Mouse (Mus musculus) gastrocnemius, adult 8-10 months (tissue): Measurements from ENCODE around the gene Gm26602. TPM values are rescaled to one million over a fixed set of nuclear protein-coding genes. Genes with fewer than 3 reads are reported as not detected.

Experiments used
- DNase-seq, 2 experiments: peaks; one replicate each; pipeline ENCODE4 v3.0.0; 2022; ENCODE audit warnings: low spot score in 2 of 2
- total RNA-seq, 4 experiments: library from RNA; stranded (reverse); gene quantifications; 2 replicates each; pipeline ENCODE4 v1.2.4; 2022

Gene Gm26602
- not detected for total RNA-seq

DNA sequence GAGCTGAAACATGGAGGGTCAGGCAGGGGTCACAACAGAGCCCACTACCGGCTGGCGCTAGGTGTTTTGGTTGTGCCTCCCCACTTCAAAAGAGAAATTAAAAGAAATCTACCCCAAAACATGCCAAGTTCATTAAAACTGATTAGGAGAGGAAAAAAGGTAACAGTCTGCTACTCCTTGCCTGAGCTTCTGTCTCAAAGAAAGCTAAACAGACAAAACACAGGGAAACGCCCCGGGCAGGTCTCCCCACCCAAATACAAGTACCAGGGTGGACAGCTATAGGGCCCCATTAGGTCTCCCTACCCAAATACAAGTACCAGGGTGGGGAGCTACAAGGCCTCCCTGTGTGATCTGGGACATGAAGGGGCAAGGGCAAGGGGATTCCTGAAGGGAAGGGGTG is at the start of gene Gm26602:
TSS of gene Gm26602 (plus strand) at position 301 of the 400 bp plus-strand sequence.
- no peak for DNase-seq

DNA sequence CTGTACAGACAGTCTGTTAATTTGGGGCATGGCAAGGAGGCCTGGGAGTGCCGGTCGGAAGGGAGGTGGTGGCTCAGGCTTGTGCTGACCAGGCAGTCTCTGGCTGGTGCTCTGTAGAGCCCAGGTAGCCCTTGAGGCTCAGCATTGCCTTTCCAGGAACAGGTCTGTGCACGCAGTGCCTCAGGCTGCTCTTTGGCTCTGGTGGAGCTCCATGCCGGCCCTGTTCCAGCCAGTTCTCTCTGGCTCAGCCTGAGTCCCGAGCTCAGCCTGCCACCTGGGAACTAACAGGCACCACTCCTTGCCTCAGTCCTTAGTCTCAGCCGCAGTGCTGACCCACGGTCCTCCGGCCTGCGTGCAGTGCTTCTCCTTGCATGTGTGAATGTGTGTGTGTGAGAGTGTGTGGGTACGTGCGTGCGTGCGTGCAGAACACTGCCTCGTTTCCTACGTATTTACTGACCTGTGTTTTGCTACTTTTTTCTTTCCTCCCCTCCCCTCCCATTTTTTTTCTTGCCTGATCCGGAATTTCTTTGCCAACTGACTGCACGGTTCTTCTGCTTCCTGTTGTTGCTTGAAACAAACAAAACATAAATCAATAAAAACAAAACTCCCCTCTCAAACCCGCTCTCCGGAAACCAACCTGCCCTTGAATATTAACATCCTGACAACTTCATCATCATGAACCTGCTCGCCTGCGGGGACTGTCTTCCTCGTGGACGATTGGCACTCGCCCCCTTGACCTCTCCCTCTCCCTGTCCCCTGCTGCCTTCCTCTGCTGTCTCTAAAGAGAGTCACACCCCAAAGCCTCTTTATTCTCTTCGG is 49.2 kb upstream of the Gm26602 start:
- no peak for DNase-seq

DNA sequence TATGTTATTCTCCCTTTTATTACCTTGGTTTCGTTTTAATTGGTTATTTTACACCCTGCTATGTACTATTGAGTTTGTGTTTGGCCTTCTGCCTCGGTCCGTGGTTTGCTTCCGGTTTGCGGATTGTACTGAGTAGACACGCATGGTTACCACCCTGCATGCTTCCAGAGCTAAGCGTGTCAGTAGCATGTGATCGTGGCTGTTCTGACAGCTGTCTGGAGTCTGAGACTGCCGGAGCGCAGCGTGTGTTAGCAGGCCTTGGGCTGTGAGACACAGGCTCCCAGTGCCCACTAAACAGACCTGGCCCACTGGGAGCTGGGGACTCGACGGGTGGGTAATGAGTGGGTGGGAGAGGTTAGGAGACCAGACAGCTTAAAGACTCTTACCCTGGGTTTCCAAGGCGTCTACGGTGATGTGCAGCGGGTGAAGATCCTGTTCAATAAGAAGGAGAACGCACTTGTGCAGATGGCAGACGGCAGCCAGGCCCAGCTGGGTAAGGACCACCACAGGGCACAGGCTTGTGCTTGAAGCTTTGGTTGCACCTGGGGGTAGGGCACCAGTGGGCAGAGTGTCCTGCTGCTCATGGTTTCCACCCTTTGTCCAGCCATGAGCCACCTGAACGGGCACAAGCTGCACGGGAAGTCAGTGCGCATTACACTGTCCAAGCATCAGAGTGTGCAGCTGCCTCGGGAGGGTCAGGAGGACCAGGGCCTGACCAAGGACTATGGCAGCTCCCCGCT is 48.4 kb upstream of the Gm26602 start:
- no peak for DNase-seq

DNA sequence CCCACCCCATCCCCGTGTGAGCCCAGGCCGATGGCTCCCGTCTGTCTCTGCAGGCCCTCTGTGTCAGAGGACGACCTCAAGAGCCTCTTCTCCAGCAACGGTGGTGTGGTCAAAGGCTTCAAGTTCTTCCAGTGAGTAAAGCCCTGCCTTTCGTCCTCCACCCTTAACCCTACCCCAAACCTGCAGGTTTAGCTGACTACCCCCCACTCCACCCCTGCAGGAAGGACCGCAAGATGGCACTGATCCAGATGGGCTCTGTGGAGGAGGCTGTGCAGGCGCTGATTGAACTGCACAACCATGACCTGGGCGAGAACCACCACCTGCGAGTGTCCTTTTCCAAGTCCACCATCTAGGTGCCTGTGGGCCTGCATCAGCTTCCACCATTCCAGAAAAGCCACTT is 47.7 kb upstream of the Gm26602 start:
- no peak for DNase-seq

DNA sequence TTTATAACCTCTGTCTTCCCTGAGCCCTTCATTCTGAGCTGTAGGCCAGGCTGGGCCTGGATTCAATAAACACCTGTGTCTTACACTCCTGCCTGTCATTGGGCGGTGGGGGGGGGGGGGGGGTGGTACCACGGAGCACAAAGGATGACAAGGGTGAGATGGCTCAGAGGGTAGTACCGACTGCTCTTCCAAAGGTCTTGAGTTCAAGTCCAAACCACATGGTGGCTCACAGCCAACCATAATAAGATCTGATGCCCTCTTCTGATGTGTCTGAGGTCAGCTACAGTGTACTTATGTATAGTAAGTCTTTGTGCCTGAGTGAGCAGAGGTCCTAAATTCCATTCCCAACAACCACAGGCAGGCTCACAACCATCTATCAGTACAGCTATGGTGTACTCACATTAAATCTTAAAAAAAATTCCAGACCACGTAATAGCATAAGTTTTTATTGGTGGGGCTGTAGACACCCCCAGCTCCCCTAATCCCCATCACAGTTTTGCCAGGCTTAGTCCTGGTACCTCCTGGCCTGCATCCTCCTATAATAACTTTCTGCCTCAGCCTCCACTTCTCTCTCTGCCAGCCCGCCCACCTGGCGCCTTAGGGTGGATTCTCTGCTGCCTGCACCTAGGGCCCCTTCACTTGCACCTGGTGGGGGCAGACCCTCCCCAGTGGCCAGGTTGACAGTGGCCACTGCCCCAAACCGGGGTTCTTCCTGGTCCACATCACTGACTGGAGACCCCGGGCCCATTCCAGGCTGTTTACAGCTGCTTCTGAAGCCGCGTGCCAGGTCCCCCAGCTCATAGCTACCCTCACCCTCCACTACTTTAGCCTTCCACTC is 46.1 kb upstream of the Gm26602 start:
- DNase-seq: no peak

DNA sequence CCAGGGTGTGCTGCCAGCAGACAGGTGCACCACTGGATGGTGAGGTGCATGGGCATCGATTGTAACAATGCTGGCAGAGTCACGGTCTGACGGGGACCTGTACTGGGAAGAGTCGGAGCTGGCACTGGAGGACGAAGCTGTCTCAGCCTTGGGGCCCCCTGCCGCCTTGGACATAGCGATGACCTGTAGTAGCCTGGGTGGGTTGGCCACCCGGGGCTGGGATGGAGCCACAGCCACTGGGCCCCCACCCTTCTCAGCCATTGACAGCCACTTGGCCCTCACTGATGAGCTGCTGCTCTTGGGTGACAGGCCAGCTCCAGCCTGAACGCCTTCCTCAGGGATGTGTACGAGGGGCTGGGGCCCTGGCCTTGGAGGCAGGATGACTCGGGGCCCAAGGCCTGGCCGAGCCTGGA is 45.5 kb upstream of the Gm26602 start:
- no peak for DNase-seq

DNA sequence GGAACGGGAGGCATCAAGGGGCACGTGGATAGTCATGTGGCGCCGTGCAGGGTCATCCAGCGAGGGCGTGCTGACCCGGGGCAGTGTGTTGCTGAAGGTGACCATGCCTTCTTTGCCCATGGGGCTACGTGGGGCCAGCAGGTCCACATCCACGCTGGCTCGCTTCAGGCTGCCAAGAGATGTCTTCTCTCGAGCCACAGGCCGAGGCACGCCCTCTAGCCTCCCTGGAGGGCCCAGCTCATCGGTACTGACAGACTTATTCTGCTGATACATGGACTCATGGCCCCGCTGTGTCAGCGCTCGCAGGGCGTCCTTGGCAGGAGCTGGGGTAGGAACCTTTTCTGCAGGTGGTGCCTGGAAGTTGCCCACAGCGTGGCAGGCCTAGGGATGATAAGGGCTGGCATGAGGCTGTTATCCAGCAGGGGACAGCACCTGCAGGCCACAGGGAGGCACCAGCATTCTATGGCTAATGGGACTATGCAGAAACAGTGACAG is 44.8 kb upstream of the Gm26602 start:
- no peak for DNase-seq

DNA sequence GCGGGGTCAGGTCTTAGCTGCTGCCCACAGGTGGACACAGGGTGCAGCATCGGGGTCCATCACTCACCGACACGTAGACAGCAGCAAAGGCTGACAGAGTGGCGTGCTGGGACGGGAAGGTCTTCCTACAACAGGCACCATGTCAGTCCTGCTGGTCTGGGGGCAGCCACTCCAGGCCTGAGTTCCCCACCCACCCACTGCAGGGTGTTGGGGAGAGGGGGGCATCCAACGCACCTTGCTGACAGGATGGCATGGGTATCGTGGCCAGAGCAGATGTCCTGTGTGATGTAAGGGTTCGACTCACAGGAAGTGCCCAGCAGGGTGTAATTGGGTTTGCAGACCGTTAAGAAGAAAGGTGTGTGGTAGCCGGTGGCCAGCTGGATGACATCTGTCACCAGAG is 44.1 kb upstream of the Gm26602 start:
- no peak for DNase-seq

DNA sequence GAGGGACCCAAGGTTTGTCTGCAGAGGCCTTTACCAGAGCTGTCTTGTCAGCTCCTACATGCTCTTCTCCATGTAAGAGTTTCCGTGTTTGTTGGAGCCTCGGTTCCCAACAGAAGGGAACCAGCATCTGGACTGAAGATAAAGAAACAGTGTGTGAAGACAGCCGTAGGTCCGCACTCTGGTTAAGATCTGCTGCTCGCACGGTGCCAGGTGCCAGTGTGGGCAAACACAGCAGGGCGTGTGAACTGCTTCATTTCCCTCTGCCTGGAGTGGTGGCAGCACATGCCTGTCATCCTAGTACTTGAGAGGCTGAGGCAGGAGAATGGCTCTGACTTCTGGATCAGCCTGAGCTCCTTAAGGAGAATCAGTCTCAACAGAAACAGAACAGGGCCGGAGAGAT is 38.8 kb upstream of the Gm26602 start:
- DNase-seq: no peak

DNA sequence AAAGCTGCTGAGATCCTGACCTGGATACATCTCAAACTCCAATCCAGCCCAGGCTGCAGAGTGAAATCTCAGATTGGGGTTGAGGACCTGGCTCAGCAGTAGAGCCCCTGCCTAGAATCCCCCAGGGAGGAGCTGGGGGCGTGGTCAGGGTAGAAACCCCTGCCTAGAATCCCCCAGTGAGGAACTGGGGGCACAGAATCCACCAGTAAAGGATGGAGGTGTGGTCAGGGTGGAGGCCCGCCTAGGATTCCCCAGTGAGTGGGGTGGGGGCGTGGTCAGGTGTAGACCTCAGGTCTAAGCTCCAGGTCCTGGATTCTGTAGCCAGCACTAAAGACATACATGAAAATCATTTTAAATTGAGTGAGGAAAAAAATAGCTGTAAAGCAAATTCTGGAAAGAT is 37.8 kb upstream of the Gm26602 start:
- DNase-seq: no peak

DNA sequence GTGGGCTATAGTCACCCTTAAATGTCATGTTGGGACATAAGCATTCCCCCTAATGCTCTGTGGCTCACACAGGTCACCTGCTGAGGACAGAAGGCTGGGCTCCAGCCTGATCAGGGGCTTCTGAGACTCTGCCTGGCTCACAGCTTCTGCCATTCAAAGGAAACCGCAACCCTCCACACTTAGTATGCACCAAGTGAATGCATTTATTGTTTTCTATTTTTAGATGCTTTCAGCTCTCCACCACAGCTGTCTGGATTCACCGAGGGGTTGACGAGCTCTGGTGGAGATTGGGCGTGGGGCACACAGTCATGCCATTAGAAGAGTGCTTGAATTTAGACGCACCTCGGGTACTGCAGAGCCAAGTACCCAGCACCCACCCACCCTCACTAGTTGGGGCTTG is 37.3 kb upstream of the Gm26602 start:
- DNase-seq: no peak

DNA sequence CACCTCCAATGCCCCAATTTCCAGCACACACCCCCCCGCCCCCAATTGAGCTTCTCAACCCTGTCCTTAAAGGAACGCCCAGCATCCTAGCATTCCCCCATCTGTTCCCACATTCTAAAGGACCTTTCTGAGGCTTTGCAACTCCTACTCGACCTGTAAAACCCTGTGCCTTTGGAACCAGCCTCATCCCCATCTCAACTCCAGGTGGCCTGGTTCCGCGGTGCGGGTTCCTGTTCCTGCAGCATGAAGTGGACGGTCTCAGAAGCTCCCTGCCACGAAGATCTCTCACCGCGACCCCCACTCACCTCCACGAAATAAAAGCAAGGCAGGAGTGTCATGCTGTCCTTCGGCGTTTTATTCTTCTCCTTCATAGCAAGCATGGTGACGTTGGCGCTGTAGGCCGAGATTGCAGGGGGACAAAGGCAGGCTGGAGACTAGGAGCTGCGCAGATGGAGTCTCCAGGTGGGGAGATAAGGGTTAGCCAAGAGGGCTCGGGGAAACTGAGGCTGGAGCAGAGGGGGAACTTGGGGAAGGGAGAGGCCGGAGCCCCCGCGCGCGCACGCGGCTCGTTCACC is 36.9 kb upstream of the Gm26602 start:
- no peak for DNase-seq

DNA sequence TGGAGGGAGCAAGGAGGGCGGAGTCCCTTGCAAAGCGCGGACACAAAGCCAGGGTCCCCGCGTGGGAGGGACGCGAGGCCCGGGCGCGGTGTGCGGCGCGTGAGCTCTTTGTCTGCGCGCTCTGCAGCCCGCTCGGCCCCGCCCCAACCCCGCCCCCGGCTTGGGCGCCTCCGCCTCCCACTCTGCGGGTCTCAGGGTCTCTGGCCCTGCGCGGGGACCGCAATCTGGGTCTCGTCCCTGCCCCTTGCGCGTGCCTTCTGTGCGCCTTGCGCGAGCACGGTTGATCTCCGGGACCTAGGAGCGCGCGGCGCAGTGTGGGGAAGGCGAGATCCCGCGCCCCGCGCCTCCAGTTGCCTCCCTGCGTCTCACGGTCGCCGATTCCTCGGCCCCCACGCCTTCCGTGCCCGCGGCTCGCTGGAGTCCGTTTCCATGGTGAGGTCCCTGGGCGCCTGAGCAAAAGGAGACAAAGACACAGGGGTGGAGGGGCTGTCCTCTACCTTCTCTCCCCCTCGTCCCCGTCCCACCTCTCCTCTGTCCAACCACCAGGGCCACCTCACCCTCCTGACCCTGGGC is 36.3 kb upstream of the Gm26602 start, which contains the start of the genes Prtn3 and Plppr3:
TSS of gene Prtn3 (plus strand) at position 187 of the 573 bp plus-strand sequence.
TSS of gene Plppr3 (minus strand) at position 345 of the 573 bp plus-strand sequence.
- no peak for DNase-seq

DNA sequence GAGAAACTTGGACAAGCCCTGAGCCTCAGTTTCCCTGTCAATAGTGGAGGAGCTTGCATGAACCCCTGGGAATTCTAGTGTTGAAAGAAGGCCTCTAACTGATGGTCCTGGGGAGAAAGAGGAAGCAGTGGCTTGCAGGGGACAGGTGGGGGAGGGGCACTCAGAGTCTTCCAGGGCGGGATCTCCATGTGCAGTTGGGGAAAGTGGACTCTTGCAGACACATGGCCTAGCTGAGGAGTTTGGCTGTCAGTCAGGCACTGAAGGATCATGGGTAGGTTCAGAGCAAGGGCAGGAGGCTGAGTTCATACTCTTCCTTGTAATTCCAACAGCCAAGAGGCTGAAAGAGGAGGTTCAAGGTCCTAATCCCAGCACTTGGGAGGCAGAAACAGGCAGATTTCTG is 33.5 kb upstream of the Gm26602 start:
- DNase-seq: no peak

DNA sequence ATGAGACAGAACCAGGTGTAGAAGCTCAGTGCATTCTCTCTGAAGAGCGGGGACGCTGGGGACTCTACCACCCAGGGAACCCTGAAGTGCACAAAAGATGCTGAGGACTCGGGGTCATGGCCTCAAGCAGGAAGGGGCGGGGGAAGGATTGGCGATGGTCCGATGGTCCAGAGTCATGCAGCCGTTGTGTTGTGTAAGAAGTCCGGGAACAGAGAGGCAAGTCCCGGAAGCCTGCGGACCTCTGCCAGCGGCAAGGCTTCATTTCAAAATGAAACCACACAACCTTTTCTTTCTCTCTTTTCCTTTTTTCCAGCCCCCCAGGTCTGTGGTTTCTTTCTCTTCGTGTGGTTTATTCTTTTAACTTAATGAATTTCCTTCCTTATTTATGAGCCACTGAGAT is 32.9 kb upstream of the Gm26602 start:
- peak; percentile 48 to 61 for DNase-seq

DNA sequence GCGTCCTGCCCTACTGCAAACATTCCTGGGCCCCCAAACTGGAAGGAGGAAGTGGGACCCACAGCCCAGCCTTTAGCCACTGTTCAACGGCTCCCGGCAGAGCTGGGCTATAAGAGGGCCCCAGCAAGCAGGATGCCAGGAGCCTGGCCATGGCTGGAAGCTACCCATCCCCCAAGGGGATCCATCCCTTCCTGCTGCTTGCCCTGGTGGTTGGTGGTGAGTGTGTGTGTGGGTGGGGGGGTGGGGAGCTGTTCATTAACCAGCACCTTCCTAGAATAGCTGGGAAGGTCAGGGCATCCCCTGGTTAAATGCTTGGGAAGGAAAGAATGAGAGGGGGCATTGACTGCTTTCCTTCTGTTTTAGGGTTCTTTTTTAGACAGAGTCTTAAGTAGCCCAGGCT is 31.1 kb upstream of the Gm26602 start:
- DNase-seq: no peak

DNA sequence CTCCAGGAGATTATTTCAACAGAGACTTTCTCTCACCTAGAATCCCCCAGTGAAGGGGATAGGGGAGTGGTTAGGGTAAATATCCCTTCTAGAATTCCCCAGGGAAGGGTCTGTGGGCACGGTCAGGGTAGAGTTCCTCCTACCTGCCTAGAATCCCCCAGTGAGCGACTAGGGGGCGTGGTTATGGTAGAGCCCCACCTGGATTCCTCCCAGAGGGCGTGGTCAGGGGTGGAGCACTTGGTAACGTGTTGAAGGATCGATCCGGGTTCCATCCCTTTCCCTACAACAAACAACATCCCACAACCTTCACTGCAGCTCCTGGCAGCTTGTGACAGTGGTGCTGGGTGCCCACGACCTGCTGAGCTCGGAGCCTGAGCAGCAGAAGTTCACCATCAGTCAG is 29.9 kb upstream of the Gm26602 start:
- no peak for DNase-seq

DNA sequence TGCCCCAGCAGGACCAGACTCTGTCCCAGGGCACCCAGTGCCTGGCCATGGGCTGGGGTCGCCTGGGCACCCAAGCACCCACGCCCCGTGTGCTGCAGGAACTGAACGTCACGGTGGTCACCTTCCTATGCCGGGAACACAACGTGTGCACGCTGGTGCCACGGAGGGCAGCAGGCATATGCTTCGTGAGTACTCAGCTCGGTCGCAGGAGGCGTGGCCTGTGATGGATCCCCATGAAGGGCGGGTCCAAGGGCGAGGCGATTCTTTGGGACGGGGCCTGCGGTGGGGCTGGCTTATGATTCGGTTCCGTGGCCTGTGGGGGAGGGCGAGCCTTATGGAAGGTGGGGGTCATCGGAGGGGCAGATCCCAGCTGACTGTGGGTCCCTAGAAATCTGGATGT is 28.7 kb upstream of the Gm26602 start:
- DNase-seq: no peak

DNA sequence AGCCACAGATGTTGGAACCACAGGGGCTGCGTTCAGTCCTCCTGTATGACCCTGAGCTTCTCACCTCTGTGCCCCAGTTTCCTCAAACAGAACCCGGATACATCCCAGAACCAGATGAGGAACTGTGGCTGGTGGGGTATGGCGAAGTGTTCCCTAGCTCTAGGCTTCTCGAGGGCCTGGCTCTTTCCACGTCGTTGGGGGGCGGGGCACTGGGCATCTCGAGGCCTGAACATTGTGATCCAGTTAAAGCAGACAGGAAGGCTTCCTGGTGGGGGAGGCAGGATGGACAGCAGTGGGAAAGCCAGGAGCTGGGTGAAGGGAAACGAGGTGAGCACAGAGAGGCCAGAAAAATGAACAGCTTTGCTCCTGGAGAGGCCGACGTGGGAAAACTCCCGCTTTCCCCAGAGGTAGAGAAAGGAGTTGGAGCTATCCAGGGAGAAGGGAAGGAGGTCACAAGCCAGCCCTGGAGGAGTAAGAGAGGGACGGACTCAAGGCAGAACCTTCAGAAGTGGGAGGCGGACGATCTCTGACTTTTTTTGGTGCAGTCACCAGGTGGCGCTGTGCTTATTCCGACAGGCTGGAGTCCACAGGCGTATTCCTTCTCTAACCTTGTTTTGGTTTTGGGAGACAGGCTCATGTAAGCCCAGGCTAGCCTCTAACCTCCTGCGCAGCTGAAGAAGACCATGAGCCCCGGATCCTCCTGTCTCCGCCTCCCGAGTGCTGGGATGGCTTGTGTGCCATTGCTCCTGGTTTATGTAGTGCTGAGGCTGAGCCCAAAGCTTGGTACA is 27.2 kb upstream of the Gm26602 start:
- DNase-seq: peak; percentile 62 to 76

DNA sequence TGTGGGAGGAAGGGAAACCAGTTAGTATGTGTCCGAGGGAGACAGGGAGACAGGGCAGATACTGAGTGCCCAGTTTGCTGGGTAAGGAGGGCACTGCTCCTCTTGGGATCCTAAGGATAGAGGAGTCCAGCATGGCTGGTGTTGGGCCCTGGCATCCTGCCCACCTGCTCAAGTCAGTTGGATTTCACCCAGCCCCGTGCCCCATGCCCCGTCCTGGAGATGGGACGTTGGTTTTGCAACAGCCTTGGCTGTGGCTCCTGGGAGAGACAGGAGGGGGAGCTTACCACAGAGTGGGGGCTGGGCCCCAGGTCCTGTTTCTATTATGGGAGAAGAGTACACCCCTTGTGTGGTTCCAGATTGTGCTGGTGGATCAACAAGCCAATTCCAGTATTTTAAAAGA is 26.2 kb upstream of the Gm26602 start:
- DNase-seq: peak; percentile 53 to 80
